Comparison of ENCODE assay signal across 8 mouse cellular contexts in the genomic region with DNA sequence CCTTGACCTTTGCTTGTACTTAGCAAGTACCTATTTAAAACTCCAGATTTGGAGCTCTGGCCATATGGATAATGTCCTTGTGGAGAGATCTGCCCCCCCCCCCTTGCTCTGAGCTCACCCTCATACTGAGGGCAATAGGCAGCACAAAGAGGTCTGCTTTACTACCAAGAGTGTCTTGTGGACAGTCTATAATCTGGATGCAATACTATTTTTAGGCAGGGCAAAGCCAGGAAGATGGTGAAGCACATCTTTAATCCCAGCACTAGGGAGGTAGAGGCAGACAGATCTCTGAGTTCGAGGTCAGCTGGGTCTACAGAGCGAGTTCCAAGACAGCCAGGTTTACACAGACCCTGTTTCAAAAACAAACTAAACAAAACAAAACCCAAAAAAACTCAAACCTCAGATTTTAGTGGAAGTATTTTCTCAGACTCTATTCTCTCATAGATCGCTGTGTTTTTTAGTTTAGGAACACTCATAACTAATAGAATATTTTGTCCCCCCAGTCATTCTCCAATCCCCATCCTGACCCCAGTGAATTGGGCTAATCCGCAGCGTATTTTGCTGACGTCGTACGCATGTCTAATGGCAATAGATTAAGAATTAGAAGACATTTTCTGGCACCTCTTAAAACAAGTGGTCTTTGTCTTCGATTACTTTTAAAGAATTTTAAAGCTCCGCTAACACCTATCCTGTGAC. TPM values are rescaled to one million over a fixed set of nuclear protein-coding genes. Genes with fewer than 3 reads are reported as not detected.
A peak's percentile ranks its signal among the peaks of the same experiment; 100 is the strongest.
DNase-seq lines count a peak whose midpoint lies in the region; ATAC-seq and TF ChIP-seq lines count a peak whose summit lies in the region.

No protein-coding gene starts in this region.

- no peak for TF ChIP-seq CTCF in heart, adult 2 months (IDR thresholded peaks at IDR 0.05)
- no peak for TF ChIP-seq CTCF in E14TG2a.4 (conservative IDR thresholded peaks at IDR 0.05; ENCODE audit: low read length)

- H3ac ChIP-seq in myocyte (ENCODE audit: control insufficient read depth, insufficient read length) = no peak overlapping the region

- H3K4me2 ChIP-seq in embryonic facial prominence, embryonic 12.5 days (replicated peaks) = peak overlapping the region; percentile 51
- peak overlapping the region; percentile 57 for H3K4me2 ChIP-seq in intestine, embryonic 14.5 days (ENCODE audit: low read length)
- H3K4me2 ChIP-seq in myocyte (ENCODE audit: low read depth) = peak overlapping the region; percentile 79

- no peak for TF ChIP-seq EP300 in heart, adult 2 months (IDR thresholded peaks at IDR 0.05; ENCODE audit: insufficient read depth, low read depth, low read length)

- peak overlapping the region; percentile 85 for H3K4me3 ChIP-seq in heart, adult 2 months
- H3K4me3 ChIP-seq in E14TG2a.4 (replicated peaks; ENCODE audit: low read length) (peak overlapping the region; percentile 84), myocyte (peak overlapping the region; percentile 47)
- H3K4me3 ChIP-seq in embryonic facial prominence, embryonic 12.5 days = peak overlapping the region; percentile 81
- H3K4me3 ChIP-seq in intestine, embryonic 14.5 days (ENCODE audit: low read depth, low read length) = peak overlapping the region; percentile 97

- no peak for TF ChIP-seq POLR2A in heart, adult 2 months (IDR thresholded peaks at IDR 0.05; ENCODE audit: insufficient read depth, low read depth, low read length)
- TF ChIP-seq POLR2A in myocyte (IDR thresholded peaks at IDR 0.05; ENCODE audit: insufficient read length, low read depth) = no peak

- peaks cover 8% of the 10 kb centered on the region; the same call in 1 of the 2 replicates for H3K36me3 ChIP-seq in heart, adult 2 months (ENCODE audit: control insufficient read depth, insufficient read depth, low read length)
- H3K36me3 ChIP-seq in E14TG2a.4 (ENCODE audit: insufficient read depth, low read length) (peaks cover 27% of the 10 kb centered on the region), myocyte (ENCODE audit: control insufficient read depth, insufficient read depth) (peaks cover 11% of the 10 kb centered on the region)
- H3K36me3 ChIP-seq in embryonic facial prominence, embryonic 12.5 days = peaks cover 20% of the 10 kb centered on the region
- H3K36me3 ChIP-seq in intestine, embryonic 14.5 days (ENCODE audit: control insufficient read depth, insufficient read depth, low read length) = peaks cover 22% of the 10 kb centered on the region

- peaks cover 4% of the 10 kb centered on the region for H3K4me1 ChIP-seq in heart, adult 2 months (ENCODE audit: control insufficient read depth, insufficient read depth, low read length)
- peaks cover 24% of the 10 kb centered on the region for H3K4me1 ChIP-seq in E14TG2a.4 (replicated peaks; ENCODE audit: low read depth, low read length)
- peaks cover 8% of the 10 kb centered on the region for H3K4me1 ChIP-seq in embryonic facial prominence, embryonic 12.5 days
- H3K4me1 ChIP-seq in intestine, embryonic 14.5 days (replicated peaks; ENCODE audit: control insufficient read depth, insufficient read depth, low read length) = peaks cover 11% of the 10 kb centered on the region

- DNase-seq in heart, adult 2 months = no peak
- DNase-seq in heart, postnatal 14 days = no peak
- DNase-seq in intestine, embryonic 14.5 days (ENCODE audit: low spot score) = peak; percentile 53
- no peak for DNase-seq in right cerebral cortex, postnatal 25 days
- no peak for DNase-seq in layer of hippocampus, postnatal 36 days

- 6% methylated on average over 10 of the region's 10 CpGs for WGBS in heart, adult 2 months
- 12% methylated on average over 10 of the region's 10 CpGs for WGBS in embryonic facial prominence, embryonic 12.5 days
- 8% methylated on average over 10 of the region's 10 CpGs for WGBS in intestine, embryonic 14.5 days

- H3K27ac ChIP-seq in heart, adult 2 months = peak overlapping the region; percentile 88
- H3K27ac ChIP-seq in embryonic facial prominence, embryonic 12.5 days = peak overlapping the region; percentile 59
- peak overlapping the region; percentile 86 for H3K27ac ChIP-seq in intestine, embryonic 14.5 days (ENCODE audit: low read depth)

- intact Hi-C loops in heart, adult 2 months (cut with DNase I) = loop anchor here (2.0 to 5.0 kb wide), 2 partner anchors 33 to 55 kb away; a partner anchor contains a TSS
- intact Hi-C loops in heart, postnatal 14 days (cut with DNase I) = loop anchor here (2.0 kb wide), 1 partner anchor 25 kb away; no protein-coding TSS in a partner anchor

- peak overlapping the region; percentile 53 for H3K9ac ChIP-seq in heart, adult 2 months (ENCODE audit: low read depth, low read length)
- peak overlapping the region; percentile 84 for H3K9ac ChIP-seq in embryonic facial prominence, embryonic 12.5 days
- H3K9ac ChIP-seq in intestine, embryonic 14.5 days (ENCODE audit: low read length) = peak overlapping the region; percentile 79

- H3K9me3 ChIP-seq in E14TG2a.4 (ENCODE audit: low read length) = no peaks in the 10 kb centered on the region
- no peaks in the 10 kb centered on the region for H3K9me3 ChIP-seq in embryonic facial prominence, embryonic 12.5 days
- no peaks in the 10 kb centered on the region for H3K9me3 ChIP-seq in intestine, embryonic 14.5 days (ENCODE audit: control insufficient read depth, low read length)

- peaks cover 8% of the 10 kb centered on the region for H3K79me2 ChIP-seq in heart, adult 2 months (replicated peaks; ENCODE audit: control insufficient read depth, insufficient read depth, low read length)
- peaks cover 12% of the 10 kb centered on the region for H3K79me2 ChIP-seq in myocyte (ENCODE audit: control insufficient read depth, insufficient read depth)

- H3K27me3 ChIP-seq in heart, adult 2 months (ENCODE audit: control insufficient read depth, insufficient read depth, low read length) = no peaks in the 10 kb centered on the region
- H3K27me3 ChIP-seq in E14TG2a.4 (ENCODE audit: insufficient read depth, low read length) (no peaks in the 10 kb centered on the region), myocyte (ENCODE audit: control insufficient read depth, insufficient read depth, insufficient read length) (no peaks in the 10 kb centered on the region)
- H3K27me3 ChIP-seq in embryonic facial prominence, embryonic 12.5 days = no peaks in the 10 kb centered on the region
- H3K27me3 ChIP-seq in intestine, embryonic 14.5 days (replicated peaks; ENCODE audit: control insufficient read depth, insufficient read depth, low read length) = no peaks in the 10 kb centered on the region

- ATAC-seq in embryonic facial prominence, embryonic 12.5 days (ENCODE audit: insufficient number of reproducible peaks, insufficient read depth, low FRiP score, low TSS enrichment) = peak; percentile 53; the same call in 1 of the 2 replicates
- ATAC-seq in intestine, embryonic 14.5 days (replicated peaks; ENCODE audit: low FRiP score, low TSS enrichment, low read depth) = peak; percentile 58; the same call in 1 of the 2 replicates

TF ChIP-seq in myocyte, 11 proteins besides CTCF, POLR2A, EP300 and RAD21 (continues in another document):
- TF ChIP-seq USF1 (IDR thresholded peaks at IDR 0.05; ENCODE audit: low read depth) (no peak), E2F4 (IDR thresholded peaks at IDR 0.05; ENCODE audit: insufficient read depth) (no peak), MYOD1 (IDR thresholded peaks at IDR 0.05; ENCODE audit: control insufficient read depth in 1 of 3, insufficient read length in 2 of 3, low read depth in 2 of 3) (no peak), REST (IDR thresholded peaks at IDR 0.05; ENCODE audit: insufficient read depth, insufficient read length) (no peak), MAX (IDR thresholded peaks at IDR 0.05; ENCODE audit: low read depth) (no peak), CEBPB (IDR thresholded peaks at IDR 0.05; ENCODE audit: insufficient read depth, poor library complexity, severe bottlenecking) (no peak), SRF (IDR thresholded peaks at IDR 0.05; ENCODE audit: control insufficient read depth, insufficient read length, low read depth) (no peak), TCF12 (IDR thresholded peaks at IDR 0.05; ENCODE audit: insufficient read depth, poor library complexity, severe bottlenecking) (no peak), TCF3 (IDR thresholded peaks at IDR 0.05; ENCODE audit: insufficient read length, low read depth) (no peak)

RNA-seq across cellular contexts. Expression of a gene that starts 0.5 kb away (rescaled TPM):
- 1 to 10 TPM; 7.0 to 7.7 TPM for total RNA-seq in heart, adult 2 months (2021)
- 15.4 and 15.5 TPM in 2 replicates for polyA plus RNA-seq in heart, adult 2 months (2012; rRNA removed)
- total RNA-seq in heart, postnatal 14 days (2021) = 10 to 100 TPM; 12.2 to 12.4 TPM
- 90.3 and 92.9 TPM in 2 replicates for polyA plus RNA-seq in embryonic facial prominence, embryonic 12.5 days (2016; fragmentation: Nextera tagmentation; extraction: Ambion mirVana)
- 54.8 and 65.2 TPM in 2 replicates for polyA plus RNA-seq in intestine, embryonic 14.5 days (2014; fragmentation: Nextera tagmentation; extraction: Ambion mirVana)
- polyA plus RNA-seq in myocyte (2012; fragmentation: generic; extraction: Trizol) = 1.7 TPM
- total RNA-seq in layer of hippocampus, postnatal 36 days (2021) = 10 to 100 TPM; 21.6 to 25.8 TPM

RNA-seq across cellular contexts. Expression of a gene that starts 25.8 kb away (rescaled TPM):
- total RNA-seq in heart, adult 2 months (2021) = 10 to 100 TPM in 1 of 2 experiments, 1 to 10 TPM in 1; 9.7 to 10.8 TPM
- 12.9 and 27.8 TPM in 2 replicates for polyA plus RNA-seq in heart, adult 2 months (2012; rRNA removed)
- total RNA-seq in heart, postnatal 14 days (2021) = 1 to 10 TPM; 7.2 to 7.4 TPM
- polyA plus RNA-seq in embryonic facial prominence, embryonic 12.5 days (2016; fragmentation: Nextera tagmentation; extraction: Ambion mirVana) = 1.3 and 1.5 TPM in 2 replicates
- 0.98 and 2.4 TPM in 2 replicates for polyA plus RNA-seq in intestine, embryonic 14.5 days (2014; fragmentation: Nextera tagmentation; extraction: Ambion mirVana)
- polyA plus RNA-seq in myocyte (2012; fragmentation: generic; extraction: Trizol) = 4.2 TPM
- 10 to 100 TPM; 27.6 to 32.1 TPM for total RNA-seq in layer of hippocampus, postnatal 36 days (2021)

RNA-seq across cellular contexts. Expression of a gene that starts 26.1 kb away (rescaled TPM):
- total RNA-seq in heart, adult 2 months (2021) = 1 to 10 TPM in 1 of 2 experiments, under 1 TPM in 1; 0.86 to 1.9 TPM
- 1.00 and 2.0 TPM in 2 replicates for polyA plus RNA-seq in heart, adult 2 months (2012; rRNA removed)
- 1 to 10 TPM in 1 of 2 experiments, under 1 TPM in 1; 0.67 to 1.3 TPM for total RNA-seq in heart, postnatal 14 days (2021)
- polyA plus RNA-seq in embryonic facial prominence, embryonic 12.5 days (2016; fragmentation: Nextera tagmentation; extraction: Ambion mirVana) = 1.8 and 2.9 TPM in 2 replicates
- 0.69 and 2.7 TPM in 2 replicates for polyA plus RNA-seq in intestine, embryonic 14.5 days (2014; fragmentation: Nextera tagmentation; extraction: Ambion mirVana)
- 0.23 TPM for polyA plus RNA-seq in myocyte (2012; fragmentation: generic; extraction: Trizol)
- 1 to 10 TPM; 2.1 to 3.1 TPM for total RNA-seq in layer of hippocampus, postnatal 36 days (2021)

RNA-seq across cellular contexts. Expression of a gene that starts 33.6 kb away (rescaled TPM):
- total RNA-seq in heart, adult 2 months (2021) = 100 to 1,000 TPM; 105 to 131 TPM
- 30.3 and 56.6 TPM in 2 replicates for polyA plus RNA-seq in heart, adult 2 months (2012; rRNA removed)
- total RNA-seq in heart, postnatal 14 days (2021) = 10 to 100 TPM; 88.3 to 91.1 TPM
- polyA plus RNA-seq in embryonic facial prominence, embryonic 12.5 days (2016; fragmentation: Nextera tagmentation; extraction: Ambion mirVana) = 104 and 105 TPM in 2 replicates
- polyA plus RNA-seq in intestine, embryonic 14.5 days (2014; fragmentation: Nextera tagmentation; extraction: Ambion mirVana) = 71.8 and 77.1 TPM in 2 replicates
- polyA plus RNA-seq in myocyte (2012; fragmentation: generic; extraction: Trizol) = 33.0 TPM
- 100 to 1,000 TPM; 106 TPM for total RNA-seq in layer of hippocampus, postnatal 36 days (2021)

Comparison
In these comparisons a context has a peak if more than half of its experiments do, and no peak if none do; other contexts are left out.
1. H3K4me3 ChIP-seq: peak in every context shown above with its lines; median percentile 97 in intestine, embryonic 14.5 days; 85 in heart, adult 2 months; 84 in E14TG2a.4; 81 in embryonic facial prominence, embryonic 12.5 days; 47 in myocyte.